ENCODE assay signal across 10 mouse cellular contexts in the genomic region with DNA sequence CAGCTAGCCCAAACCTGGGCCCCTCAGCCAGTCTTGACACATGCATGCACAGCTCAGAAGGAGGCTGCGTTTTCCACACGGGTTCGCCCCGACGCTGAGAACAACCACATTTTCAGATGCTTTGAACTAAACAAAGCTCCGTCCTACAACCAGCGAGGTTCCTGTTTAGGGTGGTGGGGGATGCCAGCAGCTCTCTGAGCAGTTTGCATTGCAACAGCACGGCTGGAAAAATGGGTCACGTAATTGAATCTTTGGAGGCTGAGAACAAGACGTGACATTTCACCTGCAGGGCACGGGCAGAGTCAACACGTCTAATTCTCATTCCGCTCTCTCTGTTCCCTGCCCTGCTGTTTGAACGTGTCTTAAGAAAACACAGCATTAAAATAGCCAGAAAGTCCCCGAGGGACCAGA.
DNase-seq lines count a peak whose midpoint lies in the region; ATAC-seq and TF ChIP-seq lines count a peak whose summit lies in the region.
"Had no signal": no experiment of that assay in that cellular context is flagged by ENCODE, and none has a peak within 500 bp of the region (broad histone marks: within the 10 kb centered on the region; RNA-seq: fewer than 3 reads in every experiment).

No protein-coding gene starts in this region.

- H3K27ac ChIP-seq in kidney, postnatal 0 days: no peak overlapping the region
- H3K27ac ChIP-seq in hindbrain, postnatal 0 days: no peak overlapping the region
- no peak overlapping the region for H3K27ac ChIP-seq in thymus, adult 2 months (ENCODE audit: control insufficient read depth, insufficient read depth, low read length)
- H3K27ac ChIP-seq: forebrain, embryonic 12.5 days; neural tube, embryonic 12.5 days had no signal

- H3K9ac ChIP-seq in kidney, postnatal 0 days (ENCODE audit: low read depth, low read length): no peak overlapping the region
- no peak overlapping the region for H3K9ac ChIP-seq in hindbrain, postnatal 0 days (replicated peaks; ENCODE audit: low read length)
- H3K9ac ChIP-seq: forebrain, embryonic 12.5 days; neural tube, embryonic 12.5 days had no signal

- 11% methylated on average over 15 of the region's 15 CpGs for WGBS in kidney, postnatal 0 days
- WGBS in hindbrain, postnatal 0 days: 31% methylated on average over 15 of the region's 15 CpGs
- 9% methylated on average over 15 of the region's 15 CpGs for WGBS in thymus, adult 2 months

- H3K4me2 ChIP-seq in kidney, postnatal 0 days (ENCODE audit: low read length): 0 out of 2 replicates have a peak overlapping the region, but pooled peaks have one; percentile 27
- 0 out of 2 replicates have a peak overlapping the region, but pooled peaks have one; percentile 5 for H3K4me2 ChIP-seq in hindbrain, postnatal 0 days (ENCODE audit: low read depth, low read length)
- H3K4me2 ChIP-seq: forebrain, embryonic 12.5 days; neural tube, embryonic 12.5 days had no signal

- TF ChIP-seq POLR2A in thymus, adult 2 months (IDR thresholded peaks at IDR 0.05; ENCODE audit: control insufficient read depth, extremely low read depth, insufficient read depth, low read length, poor library complexity): no peak

- H3K9me3 ChIP-seq in kidney, postnatal 0 days (replicated peaks; ENCODE audit: low read length): no peaks in the 10 kb centered on the region
- no peaks in the 10 kb centered on the region for H3K9me3 ChIP-seq in hindbrain, postnatal 0 days (ENCODE audit: low read length)
- H3K9me3 ChIP-seq: forebrain, embryonic 12.5 days; neural tube, embryonic 12.5 days had no signal

- H3K27me3 ChIP-seq in kidney, postnatal 0 days (ENCODE audit: insufficient read depth, low read length): no peaks in the 10 kb centered on the region
- no peaks in the 10 kb centered on the region for H3K27me3 ChIP-seq in hindbrain, postnatal 0 days (ENCODE audit: insufficient read depth, low read length)
- H3K27me3 ChIP-seq in thymus, adult 2 months (ENCODE audit: control insufficient read depth, insufficient read depth, low read length): no peaks in the 10 kb centered on the region
- H3K27me3 ChIP-seq: forebrain, embryonic 12.5 days; neural tube, embryonic 12.5 days had no signal

- no peak for TF ChIP-seq CTCF in kidney, postnatal 0 days (IDR thresholded peaks at IDR 0.05; ENCODE audit: low read depth)
- no peak for TF ChIP-seq CTCF in hindbrain, postnatal 0 days (IDR thresholded peaks at IDR 0.05; ENCODE audit: low read depth)
- no peak for TF ChIP-seq CTCF in thymus, adult 2 months (IDR thresholded peaks at IDR 0.05; ENCODE audit: borderline replicate concordance, control insufficient read depth, extremely low read depth, insufficient read depth, low read length, poor library complexity)

- H3K4me1 ChIP-seq in kidney, postnatal 0 days (replicated peaks; ENCODE audit: insufficient read depth, low read length): no peaks in the 10 kb centered on the region
- no peaks in the 10 kb centered on the region for H3K4me1 ChIP-seq in hindbrain, postnatal 0 days (ENCODE audit: insufficient read depth, low read length)
- peaks cover 34% of the 10 kb centered on the region for H3K4me1 ChIP-seq in thymus, adult 2 months (replicated peaks; ENCODE audit: control insufficient read depth, insufficient read depth, low read length)
- H3K4me1 ChIP-seq: neural tube, embryonic 12.5 days had no signal

- no peak overlapping the region for H3K4me3 ChIP-seq in kidney, postnatal 0 days (replicated peaks; ENCODE audit: low read depth, low read length)
- H3K4me3 ChIP-seq in hindbrain, postnatal 0 days (ENCODE audit: low read length): no peak overlapping the region
- no peak overlapping the region for H3K4me3 ChIP-seq in thymus, adult 2 months (ENCODE audit: control insufficient read depth, insufficient read depth, low read length)
- H3K4me3 ChIP-seq: forebrain, embryonic 12.5 days; neural tube, embryonic 12.5 days had no signal

- no peak for ATAC-seq in CD4-positive, CD25-positive, alpha-beta regulatory T cell, adult 4 months
- ATAC-seq in kidney, postnatal 0 days (replicated peaks; ENCODE audit: low FRiP score, low read depth): no peak
- ATAC-seq in hindbrain, postnatal 0 days: no peak
- ATAC-seq in monocyte, adult 5-6 weeks (replicated peaks; ENCODE audit: insufficient number of reproducible peaks, low FRiP score, low TSS enrichment, poor library complexity, severe bottlenecking): no peak

- peak; percentile 24 for DNase-seq in CD4-positive, CD25-positive, alpha-beta regulatory T cell, adult 2 months (ENCODE audit: low read depth, low spot score)
- peak; percentile 23 for DNase-seq in kidney, postnatal 0 days (ENCODE audit: low spot score)
- DNase-seq in kidney, adult 11 months: no peak
- DNase-seq in hindbrain, postnatal 0 days (ENCODE audit: low spot score): peak; percentile 35
- DNase-seq in thymus, adult 2 months: peak; percentile 52
- DNase-seq in MN1 (ENCODE audit: low spot score): no peak

- H3K36me3 ChIP-seq in kidney, postnatal 0 days (ENCODE audit: insufficient read depth, low read length): no peaks in the 10 kb centered on the region
- no peaks in the 10 kb centered on the region for H3K36me3 ChIP-seq in hindbrain, postnatal 0 days (ENCODE audit: insufficient read depth, low read length)
- H3K36me3 ChIP-seq in thymus, adult 2 months (ENCODE audit: control insufficient read depth, insufficient read depth, low read length): no peaks in the 10 kb centered on the region
- H3K36me3 ChIP-seq: forebrain, embryonic 12.5 days; neural tube, embryonic 12.5 days had no signal

Comparison
In these comparisons a context has a peak if more than half of its experiments do, and no peak if none do; other contexts are left out.
1. DNase-seq: peak in CD4-positive, CD25-positive, alpha-beta regulatory T cell, adult 2 months (single experiment), kidney, postnatal 0 days (single experiment), hindbrain, postnatal 0 days (single experiment) and thymus, adult 2 months (single experiment); none in kidney, adult 11 months (single experiment) and MN1 (single experiment).